Mouse (Mus musculus): Measurements from ENCODE around the gene Usp40. TPM values are rescaled to one million over a fixed set of nuclear protein-coding genes. Genes with fewer than 3 reads are reported as not detected.

Usp40 gene
- polyA plus RNA-seq, 1 experiment from 2014 or later: 7.5 TPM

Small RNAs within 50 kb of the gene (microRNA-seq; reads per million reads assigned to microRNA genes)
- gene Gm25198: not detected

Other genes starting within 250 kb of the Usp40 start
- 0.83 and 0.92 TPM in 2 replicates for gene Sag, start 204.9 kb downstream of the Usp40 start, polyA plus RNA-seq (2015; fragmentation: Nextera tagmentation; extraction: Ambion mirVana)
- gene Dgkd, start 155.3 kb downstream of the Usp40 start, polyA plus RNA-seq (2015; fragmentation: Nextera tagmentation; extraction: Ambion mirVana): 10.9 and 15.1 TPM in 2 replicates
- not detected in 2 replicates for gene Ugt1a10, start 46.8 kb upstream of the Usp40 start, polyA plus RNA-seq (2015; fragmentation: Nextera tagmentation; extraction: Ambion mirVana)
- 0.16 and 0.21 TPM in 2 replicates for gene Ugt1a9, start 62.2 kb upstream of the Usp40 start, polyA plus RNA-seq (2015; fragmentation: Nextera tagmentation; extraction: Ambion mirVana)
- gene Ugt1a8, start 79.3 kb upstream of the Usp40 start, polyA plus RNA-seq (2015; fragmentation: Nextera tagmentation; extraction: Ambion mirVana): not detected in 2 replicates
- 1.7 and 1.9 TPM in 2 replicates for gene Ugt1a7c, start 86.5 kb upstream of the Usp40 start, polyA plus RNA-seq (2015; fragmentation: Nextera tagmentation; extraction: Ambion mirVana)
- gene Ugt1a6b, start 94.7 kb upstream of the Usp40 start, polyA plus RNA-seq (2015; fragmentation: Nextera tagmentation; extraction: Ambion mirVana): 2.1 TPM in 2 replicates
- gene Ugt1a6a, start 126.3 kb upstream of the Usp40 start, polyA plus RNA-seq (2015; fragmentation: Nextera tagmentation; extraction: Ambion mirVana): 3.4 and 4.3 TPM in 2 replicates
- not detected in 2 replicates for gene Ugt1a5, start 157.5 kb upstream of the Usp40 start, polyA plus RNA-seq (2015; fragmentation: Nextera tagmentation; extraction: Ambion mirVana)
- gene Ugt1a2, start 192.1 kb upstream of the Usp40 start, polyA plus RNA-seq (2015; fragmentation: Nextera tagmentation; extraction: Ambion mirVana): not detected in 2 replicates
- 11.3 and 11.4 TPM in 2 replicates for gene Dnajb3, start 197.2 kb upstream of the Usp40 start, polyA plus RNA-seq (2015; fragmentation: Nextera tagmentation; extraction: Ambion mirVana)
- gene Ugt1a1, start 203.4 kb upstream of the Usp40 start, polyA plus RNA-seq (2015; fragmentation: Nextera tagmentation; extraction: Ambion mirVana): 0.08 TPM in 1 of 2 replicates, not detected in the other
- 0.41 TPM in 2 replicates for gene Mroh2a, start 218.4 kb upstream of the Usp40 start, polyA plus RNA-seq (2015; fragmentation: Nextera tagmentation; extraction: Ambion mirVana)